Mouse (Mus musculus): ENCODE data around the gene Irak2.
A peak's percentile ranks its signal among the peaks of the same experiment; 100 is the strongest.

Gene Irak2

GRCm38 (mm10) chr6:113638302-113639040 lies at the start of gene Irak2:
Irak2 (plus strand) TSS chr6:113638467.
- DNase-seq (ENCODE audit: low spot score in 2 of 2): peak; percentile 94 to 95

DNA sequence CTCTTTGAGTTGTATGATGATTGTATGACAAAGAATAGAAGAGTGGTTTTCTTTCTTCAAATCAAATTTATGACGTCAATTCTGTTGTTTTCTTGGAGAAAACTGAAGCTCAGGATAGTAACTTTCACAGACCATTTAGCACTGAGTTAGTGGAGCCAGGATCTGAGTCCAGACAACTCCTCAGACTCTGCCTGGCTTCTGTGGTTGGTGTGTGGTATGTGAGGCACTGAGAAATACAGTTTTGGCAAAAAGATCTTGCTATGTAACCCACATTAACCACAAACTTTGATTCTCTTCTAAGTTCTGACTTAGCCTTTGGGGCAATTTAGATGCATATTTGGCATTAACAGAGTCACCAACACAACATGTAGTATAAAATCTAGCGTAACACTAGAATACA lies 45.6 kb upstream of the Irak2 start:
- DNase-seq (ENCODE audit: low spot score in 2 of 2): no peak

GRCm38 (mm10) chr6:113597945-113598344 lies 40.3 kb upstream of the Irak2 start:
- no peak for DNase-seq (ENCODE audit: low spot score in 2 of 2)

DNA sequence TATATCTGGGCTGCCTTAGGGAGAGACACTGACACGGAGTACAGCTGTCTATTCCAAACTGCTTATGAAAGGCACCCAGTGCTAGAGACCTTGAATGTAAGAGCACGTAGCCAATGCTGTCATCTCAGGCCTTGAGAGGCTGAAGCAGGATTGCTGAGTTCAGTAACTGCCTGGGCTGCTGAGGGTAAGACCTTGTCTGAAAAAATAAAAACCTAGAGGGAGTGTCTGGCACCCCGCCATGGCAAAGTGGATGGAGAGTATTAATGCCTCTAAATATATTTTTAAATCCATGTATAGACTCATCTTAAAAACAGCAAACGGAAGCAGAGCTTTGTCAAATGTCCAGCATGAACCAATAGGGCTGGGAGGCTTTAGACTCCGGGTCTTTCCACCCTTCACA lies 38.4 kb upstream of the Irak2 start:
- DNase-seq (ENCODE audit: low spot score in 2 of 2): no peak

GRCm38 (mm10) chr6:113600543-113601139 lies 37.6 kb upstream of the Irak2 start, which contains the start of gene Fancd2os:
Fancd2os (minus strand) TSS chr6:113600715.
- no peak for DNase-seq (ENCODE audit: low spot score in 2 of 2)

DNA sequence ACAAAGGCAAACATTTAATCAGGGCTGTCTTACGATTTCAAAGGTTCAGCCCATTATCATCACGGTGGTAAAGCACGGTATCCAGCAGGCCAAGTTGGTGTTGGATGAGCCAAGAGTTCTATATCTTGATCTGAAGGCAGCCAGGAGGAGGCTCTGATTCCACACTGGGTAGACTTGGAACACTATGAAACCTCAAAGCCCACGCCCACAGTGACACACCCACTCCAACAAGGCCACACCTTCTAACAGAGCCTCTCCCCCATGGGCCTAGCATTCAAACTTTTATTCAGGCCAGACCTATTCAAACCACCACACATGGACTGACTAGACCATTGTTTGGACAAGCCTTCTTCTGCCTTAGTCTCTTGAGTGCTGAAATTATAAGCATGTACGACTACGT lies 35.4 kb upstream of the Irak2 start:
- DNase-seq (ENCODE audit: low spot score in 2 of 2): no peak

DNA sequence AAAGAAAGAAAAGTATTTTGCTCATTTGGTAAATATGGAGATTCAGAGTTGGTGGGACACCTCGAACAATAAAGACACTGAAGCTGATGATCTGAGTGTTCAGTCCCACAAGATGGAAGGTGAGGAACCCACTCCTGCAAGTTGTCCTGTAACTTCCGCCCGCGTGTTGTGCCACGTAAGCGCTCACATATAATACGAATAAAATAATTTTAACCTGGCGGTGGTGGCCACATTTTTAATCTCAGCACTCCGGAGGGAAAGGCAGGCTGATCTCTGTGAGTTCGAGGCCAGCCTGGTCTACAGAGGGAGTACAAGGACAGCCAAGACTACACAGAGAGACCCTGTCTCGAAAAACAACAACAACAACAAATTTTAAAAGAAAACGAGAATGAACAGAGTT lies 34.3 kb upstream of the Irak2 start:
- no peak for DNase-seq (ENCODE audit: low spot score in 2 of 2)

GRCm38 (mm10) chr6:113604432-113605223 lies 33.6 kb upstream of the Irak2 start, which contains the start of gene Brk1:
Brk1 (plus strand) TSS chr6:113604772.
- peak; percentile 89 to 92 for DNase-seq (ENCODE audit: low spot score in 2 of 2)

DNA sequence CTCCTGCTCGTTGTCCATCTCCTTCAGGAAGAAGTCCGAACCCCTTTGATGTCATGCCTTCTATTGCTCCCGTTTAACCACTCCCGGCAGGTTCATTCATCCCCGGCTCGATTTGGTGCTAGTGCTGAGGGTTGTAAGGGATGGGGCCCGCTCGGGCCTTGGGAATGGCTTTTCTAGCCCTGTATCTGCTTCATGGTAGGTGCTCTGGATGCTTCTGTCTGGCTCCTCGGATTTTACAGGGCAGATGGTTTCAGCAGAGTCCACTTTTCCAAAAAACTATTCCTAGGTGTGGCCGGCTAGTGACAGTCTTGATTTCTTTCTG lies 33.1 kb upstream of the Irak2 start:
- DNase-seq (ENCODE audit: low spot score in 2 of 2): peak in 1 of 2 experiments; percentile 70

GRCm38 (mm10) chr6:113608871-113609270 lies 29.4 kb upstream of the Irak2 start:
- DNase-seq (ENCODE audit: low spot score in 2 of 2): no peak

GRCm38 (mm10) chr6:113609293-113609692 lies 29.0 kb upstream of the Irak2 start:
- no peak for DNase-seq (ENCODE audit: low spot score in 2 of 2)

DNA sequence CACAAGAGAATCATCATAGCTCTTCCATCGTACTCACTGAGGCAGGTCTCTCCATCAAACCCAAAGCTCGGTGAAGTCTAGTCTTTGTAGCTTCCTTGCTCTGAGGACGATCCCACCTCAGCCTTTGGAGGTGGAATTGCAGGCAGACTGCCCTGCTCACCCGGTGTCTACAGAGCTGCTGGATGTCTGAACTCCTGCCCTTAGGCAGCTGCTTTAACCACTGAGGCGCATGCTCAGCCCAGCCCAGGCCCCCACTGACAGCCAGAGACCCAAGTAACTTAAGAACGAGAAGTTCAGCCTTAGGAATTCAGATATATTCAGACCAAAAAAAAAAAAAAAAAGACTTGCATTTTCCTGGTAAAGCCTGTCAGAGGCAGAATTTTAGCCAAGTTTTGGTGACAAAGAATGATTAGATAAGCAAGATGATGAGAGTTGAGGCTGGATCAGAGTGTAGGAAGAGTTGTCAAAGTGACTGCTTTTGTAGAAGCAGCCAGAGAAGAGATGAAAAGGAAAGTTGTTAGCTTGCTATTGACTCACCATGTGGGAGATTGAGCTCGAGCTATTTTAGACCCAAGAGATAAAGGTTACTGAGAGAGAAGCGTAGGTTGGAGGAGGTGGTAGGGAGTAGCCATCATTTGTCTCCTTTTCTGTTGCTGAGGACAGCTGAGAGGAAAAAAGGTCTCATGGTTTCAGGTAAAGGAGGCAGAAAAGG lies 25.9 kb upstream of the Irak2 start:
- DNase-seq (ENCODE audit: low spot score in 2 of 2): peak in 1 of 2 experiments; percentile 49

- DNase-seq (ENCODE audit: low spot score in 2 of 2): no peak
Observed at GRCm38 (mm10) chr6:113614152-113614551, 24.1 kb upstream of the Irak2 start.

- DNase-seq (ENCODE audit: low spot score in 2 of 2): no peak
Observed at GRCm38 (mm10) chr6:113614997-113615396, 23.3 kb upstream of the Irak2 start.

DNA sequence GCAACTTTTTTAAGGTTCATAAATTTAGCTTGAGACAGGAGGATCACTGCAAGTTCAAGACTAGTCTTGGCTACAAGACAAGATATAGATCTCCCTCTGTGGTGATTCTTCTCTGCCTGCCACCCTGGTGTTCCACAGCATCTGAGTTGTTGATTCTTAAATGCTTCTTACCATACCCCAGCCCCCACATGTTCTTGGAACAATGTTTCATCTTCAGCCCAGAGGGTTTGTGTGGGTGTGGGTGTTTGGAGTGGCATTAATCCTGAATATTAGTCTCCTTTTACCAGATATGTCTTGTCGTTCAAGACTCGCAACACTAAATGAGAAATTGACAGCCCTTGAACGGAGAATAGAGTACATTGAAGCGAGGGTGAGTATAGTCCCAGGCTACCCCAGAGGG lies 22.8 kb upstream of the Irak2 start:
- DNase-seq (ENCODE audit: low spot score in 2 of 2): no peak

DNA sequence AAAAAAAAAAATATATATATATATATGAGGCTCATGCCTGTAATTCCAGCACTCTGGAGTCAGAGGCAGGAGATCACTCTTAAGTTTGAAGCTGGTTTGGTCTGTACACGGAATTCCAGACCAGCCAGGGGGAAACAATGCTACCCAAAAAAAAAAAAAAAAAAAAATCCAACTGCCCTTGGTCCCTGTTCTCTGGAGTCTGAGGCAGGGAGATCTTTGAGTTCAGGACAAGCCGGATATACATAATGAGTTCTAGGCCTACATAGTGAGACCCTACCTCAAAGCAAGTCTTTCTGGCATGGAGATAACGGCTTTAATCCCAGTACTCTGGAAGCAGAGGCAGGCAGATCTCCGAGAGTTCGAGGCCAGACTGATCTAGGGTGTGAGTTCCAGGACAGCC lies 14.9 kb upstream of the Irak2 start:
- no peak for DNase-seq (ENCODE audit: low spot score in 2 of 2)

GRCm38 (mm10) chr6:113623941-113624751 lies 14.1 kb upstream of the Irak2 start, which contains the start of gene Vhl:
Vhl (plus strand) TSS chr6:113623959.
- peak; percentile 84 to 87 for DNase-seq (ENCODE audit: low spot score in 2 of 2)

DNA sequence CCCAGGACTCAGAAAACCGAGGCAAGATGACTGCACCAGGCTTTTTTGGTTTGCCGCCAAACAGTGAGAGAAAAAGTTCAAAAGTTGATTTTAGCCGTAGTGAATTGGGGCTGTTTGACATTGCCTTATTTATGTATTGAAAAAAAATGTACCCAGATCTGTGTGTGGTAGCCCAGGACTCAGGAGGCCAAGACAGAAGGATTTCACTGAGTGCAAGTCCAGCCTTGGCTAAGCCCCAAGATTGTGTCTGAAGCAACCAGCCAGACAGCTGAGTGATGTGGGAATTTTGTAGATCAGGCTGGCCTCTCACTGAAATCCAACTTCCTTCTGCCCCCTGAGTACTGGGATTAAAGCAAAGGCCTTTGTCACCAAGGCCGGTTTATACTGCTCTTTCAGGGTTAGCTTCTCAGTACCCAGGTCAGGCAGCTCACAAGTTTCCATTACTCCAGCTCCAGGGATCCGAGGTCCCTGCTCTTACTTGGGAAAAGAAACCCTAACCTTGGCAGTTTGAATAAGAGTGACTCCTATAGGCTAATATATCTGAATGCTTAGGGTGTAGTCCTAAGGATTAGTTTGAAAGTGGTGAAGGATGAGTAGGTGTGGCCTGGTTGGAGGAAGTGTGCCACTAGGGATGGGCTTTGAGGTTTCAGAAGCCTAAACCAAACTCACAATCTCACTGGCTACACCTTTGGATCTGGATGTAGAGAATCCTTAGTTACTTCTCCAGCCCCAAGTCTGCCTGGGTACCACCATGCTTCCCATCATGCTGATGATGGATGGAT lies 13.1 kb upstream of the Irak2 start:
- no peak for DNase-seq (ENCODE audit: low spot score in 2 of 2)

DNA sequence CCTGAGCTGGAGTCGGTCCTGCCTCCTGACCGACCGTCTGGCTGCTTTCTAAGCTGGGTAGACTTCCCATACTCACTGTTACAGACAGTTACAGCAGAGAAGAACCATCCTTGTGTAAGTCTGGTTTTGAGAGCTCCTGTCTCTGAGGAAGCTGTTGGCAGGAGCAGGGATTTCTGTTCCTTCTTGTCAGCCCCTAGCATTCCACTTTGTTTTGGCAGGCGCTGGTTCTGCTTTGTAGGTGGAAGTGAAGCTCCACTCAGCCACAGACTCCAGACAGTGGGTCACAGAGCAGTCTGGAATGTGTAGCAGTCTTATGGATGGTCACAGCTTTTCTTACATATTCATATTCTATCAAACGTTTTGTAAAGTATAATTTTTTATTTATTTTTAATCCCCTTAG lies 7.9 kb upstream of the Irak2 start:
- DNase-seq (ENCODE audit: low spot score in 2 of 2): no peak

- DNase-seq (ENCODE audit: low spot score in 2 of 2): no peak
Observed at GRCm38 (mm10) chr6:113632863-113633262, 5.4 kb upstream of the Irak2 start.

Measured in right cerebral cortex, adult 2 months (tissue).